Mouse (Mus musculus): ENCODE measurements around the gene Arel1. TPM values are rescaled to one million over a fixed set of nuclear protein-coding genes. Genes with fewer than 3 reads are reported as not detected.

Arel1 gene
- 23.0 TPM for polyA plus RNA-seq (2017; shearing (Covaris generic))

DNA sequence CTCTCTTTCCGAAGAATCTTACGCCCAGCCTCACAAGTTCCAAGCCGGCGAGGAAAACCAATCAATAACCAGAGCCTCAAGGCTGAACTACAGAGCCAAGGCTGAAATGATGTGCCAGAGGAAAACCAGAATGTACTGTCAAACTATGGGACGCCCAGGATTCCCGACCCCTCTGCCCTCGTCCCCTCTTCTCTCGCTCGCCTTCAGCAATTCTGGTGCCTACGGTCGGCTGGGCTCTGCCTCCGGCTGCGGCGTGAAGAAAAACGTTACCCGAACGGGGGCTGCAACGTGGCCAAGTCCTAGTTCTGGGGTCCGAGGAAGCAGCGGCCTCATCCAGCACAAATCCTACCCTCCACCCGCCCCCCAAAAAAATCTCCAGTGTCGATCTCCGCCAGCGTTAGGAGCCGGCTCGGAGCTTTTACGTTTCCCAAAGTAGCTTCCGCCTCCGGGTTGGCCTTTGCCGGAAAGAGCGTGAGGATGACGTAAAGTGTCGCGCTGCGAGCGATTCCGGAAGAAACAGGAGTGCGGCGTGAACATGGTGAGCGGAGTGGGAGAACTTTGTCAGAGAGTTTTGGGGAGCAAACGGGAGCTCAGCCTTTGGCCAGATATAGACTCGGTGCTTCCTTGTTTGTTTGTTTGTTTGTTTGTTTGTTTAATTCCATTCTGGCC lies at the start of gene Arel1, which contains the start of gene Fcf1:
Gene Arel1 (minus strand): TSS at position 473 of the 669 bp plus-strand sequence.
Gene Fcf1 (plus strand): TSS at position 470 of the 669 bp plus-strand sequence.

DNA sequence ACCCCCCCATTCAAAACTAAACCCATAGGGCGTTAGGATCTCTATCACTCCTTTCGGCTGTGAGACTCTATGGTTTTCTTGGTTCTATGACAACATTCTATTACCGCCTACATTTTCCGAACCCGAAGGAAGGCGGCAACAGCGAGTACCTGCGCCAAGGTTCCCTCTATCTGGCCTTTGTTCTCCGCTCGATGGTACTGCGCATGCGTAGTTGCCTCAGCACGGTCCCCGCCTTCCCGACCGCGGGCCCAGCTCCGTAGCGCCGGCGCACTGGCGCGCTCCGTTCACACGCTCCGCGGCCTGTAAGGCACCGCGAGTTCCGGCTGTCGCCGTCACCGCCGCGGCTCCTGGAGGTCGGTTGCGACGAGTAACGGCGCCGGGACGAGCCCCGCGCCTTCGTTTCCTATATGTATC lies 25.4 kb upstream of the Arel1 start, which contains the start of gene Ylpm1:
Gene Ylpm1 (plus strand): TSS at position 239 of the 414 bp plus-strand sequence.

DNA sequence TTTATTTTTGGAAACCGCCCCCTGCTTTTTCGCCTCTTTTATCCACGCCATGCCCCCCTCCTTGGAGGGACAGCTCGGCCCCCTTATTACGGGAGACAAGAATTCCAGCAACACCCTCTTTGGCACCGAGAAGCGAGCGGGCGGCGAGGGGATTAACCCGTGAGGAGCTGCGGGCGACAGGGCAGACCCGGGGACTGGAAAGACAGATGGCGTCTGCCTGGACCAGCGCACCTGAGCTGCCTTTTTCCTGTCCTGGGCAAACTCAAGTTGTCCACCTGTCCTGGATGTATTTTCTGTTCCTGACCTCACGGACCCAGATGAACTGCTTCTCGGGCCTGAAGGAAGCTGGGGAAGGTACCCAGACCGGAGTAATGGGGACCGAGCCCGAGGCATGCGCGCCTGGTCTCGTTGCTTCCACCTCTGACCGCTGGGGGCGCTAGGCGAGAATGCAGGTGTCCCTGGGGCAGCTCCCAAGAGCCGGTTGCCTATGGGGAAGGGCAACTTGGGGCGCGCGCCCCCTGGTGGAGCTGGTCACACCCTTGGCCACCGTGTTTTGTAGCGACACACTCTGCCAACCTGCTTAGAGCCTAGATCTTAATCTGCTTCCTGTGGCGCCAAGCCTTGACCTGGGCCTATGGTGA lies 94.1 kb downstream of the Arel1 start, which contains the start of gene Ltbp2:
Gene Ltbp2 (minus strand): TSS at position 52 of the 641 bp plus-strand sequence.

Other genes with a start within 250 kb of the Arel1 start
- gene Npc2, start 197.7 kb downstream of the Arel1 start, polyA plus RNA-seq (2017; shearing (Covaris generic)) = 84.2 TPM
- gene Isca2, start 197.6 kb downstream of the Arel1 start, polyA plus RNA-seq (2017; shearing (Covaris generic)) = 83.4 TPM
- gene Ltbp2, start 94.4 kb downstream of the Arel1 start, polyA plus RNA-seq (2017; shearing (Covaris generic)) = not detected
- 93.3 TPM for gene Fcf1, start within 50 bp of the Arel1 start, polyA plus RNA-seq (2017; shearing (Covaris generic))
- gene Ylpm1, start 25.4 kb upstream of the Arel1 start, polyA plus RNA-seq (2017; shearing (Covaris generic)) = 30.7 TPM
- gene Prox2, start 139.9 kb upstream of the Arel1 start, polyA plus RNA-seq (2017; shearing (Covaris generic)) = 4.6 TPM
- 99.3 TPM for gene Dlst, start 139.9 kb upstream of the Arel1 start, polyA plus RNA-seq (2017; shearing (Covaris generic))
- gene Rps6kl1, start 180.4 kb upstream of the Arel1 start, polyA plus RNA-seq (2017; shearing (Covaris generic)) = 1.9 TPM
- not detected for gene Pgf, start 206.9 kb upstream of the Arel1 start, polyA plus RNA-seq (2017; shearing (Covaris generic))
- 71.5 TPM for gene Eif2b2, start 248.6 kb upstream of the Arel1 start, polyA plus RNA-seq (2017; shearing (Covaris generic))